Mouse (Mus musculus): ENCODE measurements around the gene Efnb2. TPM values are rescaled to one million over a fixed set of nuclear protein-coding genes. Genes with fewer than 3 reads are reported as not detected.

Gene Efnb2
- total RNA-seq, 2 experiments from 2014 or later, result 29.6 to 32.5 TPM

DNA sequence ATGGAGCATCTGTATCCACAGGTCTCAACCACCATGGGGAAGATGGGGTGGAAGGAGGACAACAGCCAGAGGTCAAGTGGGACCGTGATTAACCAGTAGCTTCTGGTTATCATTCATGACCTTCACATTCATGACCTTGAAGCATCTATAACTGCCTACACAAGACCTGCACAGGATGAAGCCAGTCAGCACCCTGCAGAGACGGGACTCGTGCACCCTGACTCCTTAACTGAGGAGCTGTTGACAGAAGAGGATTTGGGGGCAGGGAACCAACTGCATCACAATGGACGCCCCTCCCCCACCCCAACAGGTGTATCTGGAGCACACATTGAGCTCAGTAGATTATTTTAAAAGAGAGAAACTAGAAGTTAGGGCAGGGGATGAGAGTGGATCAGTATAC, 49.1 kb downstream of the Efnb2 start:
- DNase-seq, result no peak

DNA sequence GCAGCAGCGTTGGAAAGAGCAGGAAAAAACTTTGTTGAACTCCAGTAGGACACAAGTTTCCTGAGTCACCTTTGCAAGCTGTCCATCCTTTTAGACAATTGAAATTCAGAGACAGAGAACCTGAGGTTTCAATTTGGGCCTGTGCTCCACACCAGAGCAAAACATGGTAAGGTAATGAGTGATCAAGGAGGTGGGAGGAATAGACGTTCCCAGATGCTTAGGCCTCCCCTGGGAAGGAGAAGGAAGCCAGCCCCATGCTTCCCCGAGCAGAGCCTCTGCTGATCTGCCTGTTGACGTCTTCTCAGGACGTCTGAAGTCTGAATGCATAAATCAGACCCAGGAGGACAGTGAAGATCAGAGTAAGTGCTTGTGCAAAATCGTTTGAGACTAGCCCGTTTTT, 51.3 kb downstream of the Efnb2 start:
- DNase-seq, result no peak

DNA sequence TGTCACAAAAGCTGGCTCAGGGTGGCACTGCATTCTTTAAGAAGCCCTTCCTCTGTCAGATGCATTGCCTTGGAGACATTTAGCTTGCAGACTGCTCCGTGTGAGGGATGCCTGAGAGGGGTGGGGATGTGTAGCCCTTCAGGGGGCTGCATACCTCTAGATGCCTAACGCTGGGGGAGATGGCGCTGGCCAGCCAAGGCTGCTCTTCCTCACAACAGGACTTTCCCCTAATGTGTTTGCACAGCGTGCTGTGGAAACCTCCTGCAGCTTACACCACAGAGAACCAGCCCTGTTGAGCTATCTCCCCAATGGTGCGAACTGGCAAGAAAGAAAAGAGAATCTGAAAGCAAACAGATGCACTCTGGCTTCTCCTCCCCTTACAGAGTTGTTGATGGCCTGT, 51.9 kb downstream of the Efnb2 start:
- no peak for DNase-seq

DNA sequence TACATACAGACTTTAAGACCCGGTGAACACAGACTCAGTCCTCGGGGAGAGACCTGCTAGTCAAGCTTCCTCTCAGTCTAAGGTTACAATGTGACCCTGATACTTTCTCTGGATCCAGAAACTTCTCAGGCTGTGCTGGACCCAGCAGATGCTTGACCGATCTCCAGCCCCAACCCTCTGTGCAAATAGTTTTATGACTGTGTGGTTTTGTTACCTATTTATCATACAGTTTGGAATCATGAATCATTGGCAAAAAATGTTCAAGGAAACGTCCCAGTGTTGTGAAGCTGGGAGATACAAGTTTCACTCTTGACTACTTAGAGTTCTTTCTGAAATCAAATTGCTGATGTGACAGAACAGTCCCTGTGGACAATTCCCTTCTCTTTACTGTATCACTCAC, 55.4 kb downstream of the Efnb2 start:
- DNase-seq, result no peak

DNA sequence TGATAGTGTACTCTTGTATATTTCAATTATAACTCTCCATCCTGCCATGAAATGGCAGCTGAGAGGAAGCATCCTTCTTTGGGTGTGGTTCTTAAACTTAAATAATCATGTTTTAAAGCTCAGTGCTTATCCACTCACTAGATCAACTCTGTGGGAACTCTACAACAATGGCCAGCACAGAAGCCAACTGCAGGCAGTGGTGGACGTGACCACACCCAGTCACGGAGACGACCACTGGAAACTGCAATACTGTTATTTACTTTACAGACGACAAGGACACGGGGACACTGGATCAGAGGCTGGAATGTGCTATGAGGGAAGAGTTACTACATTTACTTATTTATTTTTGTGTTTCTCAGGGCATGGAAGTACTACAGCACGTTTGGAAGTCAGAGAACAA, 57.2 kb downstream of the Efnb2 start:
- DNase-seq, result no peak

DNA sequence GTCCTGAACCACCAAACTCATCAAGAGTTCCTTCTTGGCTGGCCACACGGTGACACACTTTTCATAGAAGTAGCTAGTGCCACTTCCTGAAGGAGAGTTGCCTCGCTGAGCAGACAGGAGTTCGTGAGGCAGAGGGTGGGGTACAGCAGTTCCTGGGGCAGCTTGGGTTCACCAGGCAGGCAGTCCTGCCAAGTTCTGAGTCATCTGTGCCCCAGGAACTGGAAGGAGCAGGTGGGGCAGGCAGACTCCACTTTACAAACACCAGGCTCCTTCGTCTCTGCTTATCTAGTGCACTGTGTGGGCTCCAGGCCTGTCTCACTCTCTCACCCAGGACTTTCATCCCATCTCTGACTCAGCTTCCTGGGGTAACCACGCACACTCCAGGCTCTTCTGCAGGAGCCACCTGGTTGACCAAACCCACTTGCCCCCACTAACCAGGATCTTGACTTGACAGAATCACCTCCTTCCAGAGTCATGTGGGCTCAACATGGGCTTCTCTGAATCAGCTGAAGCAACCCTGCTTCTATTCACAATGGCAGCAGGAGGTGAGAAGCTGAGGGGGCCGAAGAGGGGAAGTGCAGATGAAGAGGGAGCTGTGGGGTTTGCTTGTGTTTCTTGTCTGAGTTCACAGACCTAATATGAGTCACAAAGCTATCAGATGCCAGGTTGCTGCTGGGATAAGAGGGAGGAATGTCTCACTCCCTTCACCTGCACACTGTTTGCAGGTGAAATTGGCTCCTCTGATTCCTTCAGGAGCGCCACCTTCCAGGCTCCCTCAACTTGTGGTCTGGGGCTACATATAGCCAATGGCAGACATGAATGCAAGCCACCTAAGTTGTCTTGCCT, 58.2 kb downstream of the Efnb2 start:
- peak; percentile 25 for DNase-seq

DNA sequence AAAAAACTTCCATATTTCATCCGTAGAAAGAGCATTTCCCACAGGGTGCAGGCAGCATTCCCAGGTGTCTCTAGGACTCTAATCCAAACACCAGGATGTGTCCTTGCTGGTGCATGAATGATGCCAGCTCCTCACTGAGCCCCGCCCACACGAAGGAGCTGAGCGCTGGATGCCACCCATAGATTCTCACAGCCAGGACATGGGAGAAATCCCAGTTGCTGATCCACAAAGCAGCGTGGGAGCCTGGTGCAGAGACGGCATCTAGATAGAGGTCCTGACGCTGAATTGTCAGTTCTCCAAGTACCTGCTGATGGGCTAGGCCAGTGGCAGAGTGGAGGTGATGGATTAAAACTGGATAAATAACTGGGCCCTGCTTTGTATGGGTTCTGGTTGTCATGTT, 61.1 kb downstream of the Efnb2 start:
- DNase-seq, result no peak

DNA sequence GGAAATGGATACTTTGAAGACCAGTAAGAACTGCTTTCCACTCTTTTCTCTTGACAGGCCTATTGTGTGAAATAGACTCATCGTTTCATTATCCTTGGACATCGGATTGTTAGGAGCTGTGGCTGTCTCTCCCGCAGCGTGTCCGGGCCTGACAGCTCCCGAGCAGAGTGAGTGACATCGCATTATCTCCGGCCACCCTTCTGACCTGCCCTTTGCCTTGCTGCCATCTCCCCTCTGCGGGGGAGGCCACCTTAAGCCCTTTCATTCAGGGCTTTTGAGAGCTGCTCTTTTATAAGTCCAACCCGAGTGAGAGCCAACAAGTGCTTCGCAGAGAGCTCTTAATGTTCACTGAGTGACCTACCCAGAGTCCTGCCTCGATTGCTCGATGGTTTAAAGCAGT, 63.6 kb downstream of the Efnb2 start:
- DNase-seq, result no peak

DNA sequence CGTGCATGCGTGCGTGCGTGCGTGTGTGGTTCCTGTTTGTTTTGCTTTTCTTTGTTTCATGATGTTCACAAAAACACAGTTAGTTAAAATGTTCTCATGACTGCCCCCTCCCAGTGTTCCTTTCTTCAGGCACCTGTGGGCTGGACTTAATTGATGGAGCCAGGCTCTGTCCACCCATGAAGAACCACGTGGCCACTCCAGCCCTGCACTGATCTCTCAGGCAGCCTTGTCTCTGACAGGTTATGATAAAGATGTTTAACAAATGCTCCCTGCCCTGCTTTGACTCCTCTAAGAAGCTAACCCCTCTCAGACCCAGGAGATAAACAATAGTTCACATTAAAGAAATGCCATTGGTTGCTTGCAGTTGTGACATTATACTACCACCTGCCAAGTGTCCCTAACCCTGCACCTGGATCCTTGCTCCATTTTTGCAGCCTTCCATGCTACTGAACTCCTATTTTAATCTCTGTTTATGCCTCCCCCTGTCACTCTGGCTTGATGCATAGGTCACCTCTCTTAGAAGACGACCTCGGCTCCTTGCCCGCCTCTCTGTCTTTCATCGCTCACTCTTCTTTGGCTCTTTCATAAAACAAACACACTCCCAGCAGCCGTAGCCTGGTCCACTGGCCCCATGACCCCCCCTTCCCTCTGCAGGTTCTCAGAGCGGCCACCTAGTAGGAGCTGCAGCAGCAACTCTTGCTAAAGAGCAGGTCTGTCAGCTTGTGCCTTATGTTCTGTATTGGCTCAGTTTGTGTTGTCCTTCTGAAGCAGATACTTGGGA, 65.0 kb downstream of the Efnb2 start:
- peak; percentile 24 for DNase-seq

DNA sequence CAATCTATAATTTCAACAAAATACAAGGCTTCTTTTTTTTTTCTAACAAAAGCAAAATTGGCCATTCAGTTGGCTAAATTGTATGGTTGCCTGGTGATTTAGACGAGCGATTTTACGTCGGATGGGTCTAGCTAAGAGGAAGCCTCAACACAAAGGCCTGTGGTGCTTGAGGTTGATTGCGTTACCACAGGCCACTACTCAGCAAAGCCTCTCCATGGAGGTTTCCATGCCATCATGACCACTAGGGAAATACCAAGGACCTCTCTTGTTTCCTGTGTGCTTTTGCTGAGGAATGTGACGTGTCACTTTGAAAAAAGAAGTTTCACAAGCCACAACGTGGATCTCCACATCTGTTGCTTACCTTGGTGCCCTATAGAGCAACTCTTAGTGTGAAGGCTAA, 67.2 kb downstream of the Efnb2 start:
- no peak for DNase-seq

DNA sequence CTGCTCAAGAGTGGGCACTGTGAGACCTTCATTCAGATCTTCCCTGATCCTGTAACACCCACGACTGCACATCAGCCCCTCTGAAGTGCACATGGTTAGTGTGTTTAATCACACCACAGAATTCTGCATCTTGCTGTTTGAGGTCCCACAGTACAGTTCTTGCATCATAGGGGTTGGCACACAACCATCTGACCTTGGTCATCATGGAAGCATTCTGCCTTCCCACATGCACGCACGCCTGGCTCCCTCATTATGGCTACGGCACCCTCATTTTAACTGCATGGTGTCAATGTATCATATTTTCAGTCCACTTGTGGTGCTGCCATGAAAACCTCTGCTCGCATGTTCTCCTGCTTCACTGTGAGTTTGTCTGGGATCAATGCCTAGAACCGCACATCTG, 67.7 kb downstream of the Efnb2 start:
- peak; percentile 29 for DNase-seq

DNA sequence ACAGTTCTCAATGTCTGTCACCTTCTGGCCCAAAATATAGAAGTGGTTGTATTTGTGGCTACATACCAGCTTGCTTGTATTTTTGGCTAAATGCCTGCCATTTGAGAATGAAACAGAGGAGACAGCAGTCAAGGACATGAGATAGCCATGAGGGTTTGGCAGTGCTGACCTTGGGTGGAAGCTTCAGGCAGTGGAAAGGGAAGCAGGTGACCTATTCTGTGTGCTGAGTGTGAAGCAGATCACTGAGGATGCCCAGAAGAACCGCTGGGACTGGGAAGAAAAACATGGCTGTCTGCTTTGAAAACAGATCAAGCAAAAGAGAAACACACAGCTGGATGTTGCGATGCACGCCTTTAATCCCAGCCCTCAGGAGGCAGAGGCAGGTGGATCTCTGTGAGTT, 68.7 kb downstream of the Efnb2 start:
- DNase-seq, result peak; percentile 22

DNA sequence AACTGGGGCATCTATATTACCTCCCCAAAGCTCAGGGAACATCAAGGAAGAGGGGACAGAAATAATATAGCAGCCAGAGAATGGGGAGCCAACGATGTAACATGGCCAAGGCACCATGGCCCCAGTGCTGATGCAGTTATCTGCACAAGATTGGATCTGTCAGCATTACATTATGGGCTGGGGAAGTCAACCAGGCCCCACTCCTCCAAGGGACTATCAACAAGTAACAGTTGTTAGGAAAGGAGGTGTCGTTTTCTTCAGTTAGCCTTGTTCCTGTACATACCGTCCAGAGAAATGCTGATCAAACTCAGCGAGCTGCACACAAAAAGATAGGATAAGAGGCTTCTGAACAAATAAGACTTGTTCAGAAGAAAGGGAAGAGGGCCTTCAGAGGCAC, 77.1 kb downstream of the Efnb2 start:
- DNase-seq, result no peak

DNA sequence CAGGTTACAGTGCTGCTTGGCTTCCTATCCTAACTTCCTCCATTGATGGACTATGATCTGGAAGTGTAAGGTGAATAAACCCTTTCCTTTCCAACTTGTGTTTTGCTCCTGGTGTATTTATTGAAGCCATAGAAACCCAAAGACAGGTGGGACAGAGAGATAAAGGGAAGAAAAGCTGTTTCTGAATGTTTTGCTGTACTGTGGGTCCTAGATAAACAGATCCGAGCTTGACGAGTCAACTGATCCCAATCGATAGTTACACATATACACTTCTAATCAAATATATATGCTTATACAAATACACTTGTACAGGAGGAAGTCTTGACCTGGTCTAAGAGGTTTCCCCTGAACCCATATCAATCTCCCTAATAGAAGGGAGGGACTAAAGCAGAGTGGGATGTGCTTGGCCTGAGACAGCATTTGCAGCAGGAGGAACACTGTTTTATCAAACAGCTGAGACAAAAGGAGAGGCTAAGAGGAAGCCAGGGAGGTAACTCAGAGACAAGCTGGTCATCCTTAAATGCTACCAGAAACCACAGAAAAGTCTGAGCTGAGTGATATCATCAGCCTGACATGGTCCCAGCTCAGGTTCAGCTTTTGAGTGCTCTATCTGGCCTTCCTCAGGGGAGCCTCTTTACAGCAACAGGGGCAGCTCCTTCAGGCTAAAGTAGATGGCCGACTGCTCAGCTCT, 77.6 kb downstream of the Efnb2 start:
- no peak for DNase-seq

DNA sequence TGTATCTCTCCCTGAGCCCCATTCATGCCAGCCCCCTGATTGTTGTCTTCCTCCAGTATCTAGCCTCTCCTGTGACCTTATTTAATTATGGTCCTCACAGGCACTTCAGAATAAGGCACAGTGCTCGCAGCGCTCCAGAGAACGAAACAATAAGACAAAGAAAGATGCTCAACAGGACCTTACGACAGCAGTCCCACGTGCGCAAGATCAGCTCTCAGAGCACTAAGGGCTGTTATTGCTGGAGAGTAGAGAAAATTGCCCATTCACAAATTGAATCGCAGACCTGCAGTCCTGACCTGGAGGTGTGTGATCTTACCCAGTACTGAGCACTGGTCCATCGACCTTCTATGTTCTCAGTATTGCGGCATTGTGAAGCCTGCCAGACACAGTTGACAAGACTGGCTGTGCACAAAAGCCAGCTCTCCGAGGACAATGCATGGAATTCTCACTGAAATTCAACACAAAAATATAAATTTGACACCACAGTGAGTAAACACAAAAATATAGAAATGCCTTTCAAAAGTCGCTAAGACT, 83.2 kb downstream of the Efnb2 start:
- DNase-seq, result no peak

DNA sequence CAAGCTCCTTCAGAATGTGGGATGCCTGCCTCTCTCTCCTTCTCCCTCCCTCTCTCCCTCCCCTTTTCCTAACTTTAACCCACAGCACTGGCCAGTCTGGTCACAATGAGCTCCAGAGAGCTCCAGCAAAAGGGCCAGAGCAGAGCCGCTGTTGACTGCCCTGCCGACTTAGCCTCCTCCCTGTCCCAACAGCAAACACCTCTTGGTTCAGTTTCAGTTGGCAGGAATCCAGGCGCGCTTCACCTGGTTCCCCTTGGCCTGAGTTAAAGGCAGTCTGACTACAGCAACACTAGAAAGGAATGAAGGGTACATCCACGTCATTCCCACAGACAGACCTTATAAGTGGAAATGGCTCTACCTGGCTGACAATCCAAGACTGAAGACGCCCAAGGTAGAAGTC, 84.2 kb downstream of the Efnb2 start:
- DNase-seq, result no peak

DNA sequence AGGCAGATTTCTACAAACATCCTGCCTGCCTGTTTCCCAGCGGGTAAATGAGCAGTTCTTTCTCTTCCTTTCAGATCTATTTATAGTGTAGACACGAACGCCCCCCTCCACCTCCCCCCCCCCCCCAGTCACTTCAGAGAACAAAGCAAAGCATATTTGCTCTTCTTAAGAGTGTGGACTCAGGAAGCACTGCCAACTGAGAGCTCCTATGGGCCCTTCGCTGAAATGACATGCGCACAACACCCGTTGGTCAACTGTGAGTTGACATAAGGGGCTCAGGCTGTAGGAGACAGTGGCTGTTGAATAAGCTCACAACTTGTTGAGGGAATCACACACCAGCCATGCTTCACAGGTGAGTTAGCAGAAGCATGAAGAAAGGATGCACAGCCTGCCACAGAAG, 84.8 kb downstream of the Efnb2 start:
- no peak for DNase-seq

DNA sequence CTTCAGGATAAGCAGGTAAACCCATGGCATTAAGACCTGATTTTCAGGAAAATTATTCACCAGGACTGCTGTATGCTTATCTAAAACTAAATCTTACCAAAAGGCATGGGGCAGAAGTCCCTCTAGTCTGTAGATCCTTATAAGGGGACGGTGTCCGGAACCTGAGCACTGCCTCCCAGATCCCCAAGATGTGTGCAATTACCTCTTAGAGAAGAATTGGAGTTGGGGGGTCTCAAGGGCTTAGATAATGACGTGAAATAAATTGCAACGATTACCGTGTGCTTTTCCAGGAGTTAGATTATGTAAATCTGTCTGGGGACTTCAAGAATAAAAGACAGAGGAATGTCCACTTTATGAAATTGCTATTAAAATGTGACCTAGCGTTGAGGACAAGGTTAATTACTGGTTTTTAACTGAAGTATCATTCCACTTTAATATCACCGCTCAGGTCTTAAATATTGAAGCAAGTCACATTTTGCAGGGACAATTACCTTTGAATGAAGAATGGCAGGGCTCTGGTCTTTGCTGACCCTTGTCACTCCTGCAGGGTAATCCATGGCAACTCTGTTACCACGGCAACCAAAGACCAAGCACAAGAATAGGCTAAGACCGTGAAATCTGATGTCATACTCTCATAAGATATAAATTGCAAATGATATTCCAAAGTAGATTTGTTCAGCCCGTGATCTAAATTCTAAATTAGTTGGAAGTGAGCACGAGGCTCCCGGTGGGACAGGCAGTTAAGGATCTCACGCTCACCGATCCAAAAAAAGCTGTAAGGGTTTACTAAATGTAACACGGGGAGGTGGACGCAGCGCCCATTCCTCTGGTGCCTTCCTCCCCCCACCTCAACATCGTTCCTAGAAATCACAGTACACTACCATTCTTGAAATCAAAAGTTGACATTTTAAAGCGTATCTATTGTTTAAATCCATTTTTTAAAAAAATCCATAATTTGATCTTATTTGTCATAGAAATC, 86.2 kb downstream of the Efnb2 start:
- DNase-seq, result no peak

DNA sequence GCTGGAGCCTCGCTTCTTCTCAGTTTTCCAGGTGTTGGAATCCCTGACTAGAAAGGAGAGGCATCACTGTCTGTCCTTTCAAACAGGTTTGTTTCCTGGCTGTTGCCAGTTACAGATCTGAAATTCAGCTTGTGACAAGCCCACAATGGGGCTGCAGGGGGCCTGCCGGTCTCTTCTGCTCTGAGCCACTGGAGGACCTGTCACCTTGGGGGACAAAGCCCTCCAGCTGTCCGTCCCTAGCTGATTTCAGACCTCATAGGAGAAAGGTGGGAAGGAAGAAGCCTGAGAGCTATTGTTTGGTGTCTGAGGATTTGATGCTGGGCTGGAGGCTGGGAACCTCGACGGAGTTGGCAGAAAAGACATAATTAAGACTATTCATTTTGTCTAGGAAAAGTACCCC, 88.8 kb downstream of the Efnb2 start:
- no peak for DNase-seq

DNA sequence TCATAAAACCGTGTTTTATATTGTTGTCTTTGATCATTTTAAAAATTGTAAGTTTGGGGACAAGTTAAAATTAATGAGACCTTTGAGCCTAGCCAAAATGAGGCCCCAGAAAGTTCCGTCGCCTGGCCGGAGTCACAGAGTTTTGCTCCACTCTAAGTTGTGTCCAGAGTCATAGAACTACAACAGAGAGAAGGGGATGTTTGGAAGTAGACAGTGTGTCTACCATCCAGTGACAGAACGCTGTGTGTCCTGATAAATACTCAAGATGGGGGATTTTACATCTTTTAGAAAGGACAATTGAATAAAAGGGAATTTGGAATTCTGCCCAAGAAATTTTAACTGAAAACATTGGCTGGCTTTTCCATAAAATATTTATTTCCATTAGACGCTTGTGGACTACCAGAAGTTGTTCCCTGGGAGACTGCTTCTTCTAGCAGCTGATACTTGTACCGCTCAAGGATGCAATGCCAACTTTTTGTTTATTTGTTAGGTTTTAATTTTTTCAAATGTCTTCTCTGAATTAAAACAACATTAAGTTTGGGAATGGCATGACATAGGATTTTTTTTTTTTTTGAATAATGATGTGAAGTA, 89.3 kb downstream of the Efnb2 start:
- no peak for DNase-seq

DNA sequence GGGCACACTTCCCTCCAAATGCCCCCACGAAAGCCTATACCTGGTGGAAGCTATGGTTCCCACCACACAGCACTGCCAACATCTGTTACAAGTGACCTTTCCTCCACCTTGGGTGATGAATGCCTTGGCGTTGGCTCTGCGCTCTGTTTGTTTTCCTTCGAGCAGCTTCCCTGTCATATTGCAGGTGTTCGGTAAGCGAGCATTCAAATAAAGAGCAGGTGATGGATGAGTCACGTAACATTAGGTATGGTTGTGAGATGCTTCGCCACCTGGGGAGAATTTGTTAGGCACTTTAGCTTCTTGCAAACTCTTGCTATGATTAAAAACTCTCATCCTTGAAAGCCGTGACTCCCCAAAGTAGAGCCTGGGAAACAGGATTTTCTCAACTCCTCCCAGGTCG, 91.8 kb downstream of the Efnb2 start:
- no peak for DNase-seq
